Mouse (Mus musculus): ENCODE measurements around the gene Slpi. TPM values are rescaled to one million over a fixed set of nuclear protein-coding genes. Genes with fewer than 3 reads are reported as not detected.

The Slpi gene
- polyA plus RNA-seq, 1 experiment from 2014 or later, result 0.60 TPM

DNA sequence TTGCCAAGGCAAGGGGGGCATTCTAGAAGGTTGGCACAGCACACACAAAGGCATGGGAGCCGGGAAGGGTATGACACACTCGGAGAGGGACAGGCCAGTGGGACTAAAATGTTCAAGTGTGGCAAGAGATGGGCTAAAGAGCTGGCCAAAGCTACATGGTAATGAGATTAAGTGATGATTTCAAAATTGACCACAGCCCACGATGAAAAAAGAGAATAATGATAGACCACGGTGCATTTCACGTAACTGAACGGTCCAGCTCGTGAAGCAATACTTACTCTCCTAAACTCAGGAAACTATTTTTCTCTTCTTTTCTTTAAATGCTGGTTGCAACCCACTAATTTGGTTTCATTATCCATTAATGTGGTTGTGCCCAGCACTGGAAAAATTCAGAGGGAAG lies 7.2 kb upstream of the Slpi start:
- no peak overlapping the region for H3K27ac ChIP-seq (ENCODE audit: low read length)
- H3K4me3 ChIP-seq (ENCODE audit: low read length), result no peak overlapping the region
- peaks cover 35% of the 10 kb centered on the region for H3K27me3 ChIP-seq (ENCODE audit: control insufficient read depth, insufficient read depth, low read length)
- no peaks in the 10 kb centered on the region for H3K36me3 ChIP-seq (ENCODE audit: control insufficient read depth, insufficient read depth)
- H3K9ac ChIP-seq (ENCODE audit: low read length), result no peak overlapping the region
- peaks cover 4% of the 10 kb centered on the region for H3K4me1 ChIP-seq (ENCODE audit: control insufficient read depth, insufficient read depth, low read length)
- 87% methylated on average over 7 of the region's 7 CpGs for WGBS
- ATAC-seq (replicated peaks; ENCODE audit: extremely low read depth, insufficient read depth, low FRiP score), result no peak
- H3K9me3 ChIP-seq (replicated peaks; ENCODE audit: control insufficient read depth, low read length), result no peaks in the 10 kb centered on the region
- H3K4me2 ChIP-seq (ENCODE audit: low read depth, low read length), result no peak overlapping the region

DNA sequence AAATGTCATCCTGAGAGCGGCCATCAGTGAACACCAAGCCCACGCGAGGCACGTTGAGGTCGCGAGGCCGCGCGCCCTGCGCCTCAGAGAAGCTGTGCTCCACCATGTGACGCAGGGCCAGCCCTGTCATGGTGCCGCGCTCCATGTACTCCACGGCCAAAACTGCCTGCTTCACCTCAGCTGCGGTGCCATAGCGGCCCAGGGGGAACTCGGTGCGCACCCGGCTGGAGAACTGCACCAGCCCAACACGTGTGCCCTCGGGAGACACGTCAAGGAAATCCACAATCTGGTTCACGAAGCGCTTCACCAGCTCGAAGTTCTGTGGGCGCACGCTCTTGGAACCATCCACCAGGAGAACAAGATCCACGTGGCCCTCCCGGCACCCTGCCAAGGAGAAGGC lies 4.2 kb upstream of the Slpi start:
- Histone ChIP-seq H3K4me2 (ENCODE audit: low read depth, low read length) (no peak overlapping the region), H3K27me3 (ENCODE audit: control insufficient read depth, insufficient read depth, low read length) (peaks cover 27% of the 10 kb centered on the region), H3K36me3 (ENCODE audit: control insufficient read depth, insufficient read depth) (no peaks in the 10 kb centered on the region), H3K4me1 (ENCODE audit: control insufficient read depth, insufficient read depth, low read length) (0 out of 2 replicates have a peak, but pooled peaks cover 2% of the 10 kb centered on the region), H3K9ac (ENCODE audit: low read length) (no peak overlapping the region), H3K27ac (ENCODE audit: low read length) (no peak overlapping the region), H3K9me3 (replicated peaks; ENCODE audit: control insufficient read depth, low read length) (no peaks in the 10 kb centered on the region), H3K4me3 (ENCODE audit: low read length) (no peak overlapping the region)
- no peak for ATAC-seq (replicated peaks; ENCODE audit: extremely low read depth, insufficient read depth, low FRiP score)
- 71% methylated on average over 29 of the region's 29 CpGs for WGBS

GRCm38 (mm10) chr2:164389499-164389898 lies 604 bp upstream of the Slpi start:
- Histone ChIP-seq H3K4me3 (ENCODE audit: low read length) (peak overlapping the region; percentile 55), H3K4me2 (ENCODE audit: low read depth, low read length) (peak overlapping the region; percentile 75), H3K27me3 (ENCODE audit: control insufficient read depth, insufficient read depth, low read length) (peaks cover 32% of the 10 kb centered on the region), H3K9me3 (replicated peaks; ENCODE audit: control insufficient read depth, low read length) (no peaks in the 10 kb centered on the region), H3K27ac (ENCODE audit: low read length) (0 out of 2 replicates have a peak overlapping the region, but pooled peaks have one; percentile 14), H3K9ac (ENCODE audit: low read length) (peak overlapping the region; percentile 53), H3K36me3 (ENCODE audit: control insufficient read depth, insufficient read depth) (no peaks in the 10 kb centered on the region), H3K4me1 (ENCODE audit: control insufficient read depth, insufficient read depth, low read length) (0 out of 2 replicates have a peak, but pooled peaks cover 2% of the 10 kb centered on the region)
- peak; percentile 47; the same call in 1 of the 2 replicates for ATAC-seq (replicated peaks; ENCODE audit: extremely low read depth, insufficient read depth, low FRiP score)
- WGBS, result under 1% methylated on average over 30 of the region's 30 CpGs

DNA sequence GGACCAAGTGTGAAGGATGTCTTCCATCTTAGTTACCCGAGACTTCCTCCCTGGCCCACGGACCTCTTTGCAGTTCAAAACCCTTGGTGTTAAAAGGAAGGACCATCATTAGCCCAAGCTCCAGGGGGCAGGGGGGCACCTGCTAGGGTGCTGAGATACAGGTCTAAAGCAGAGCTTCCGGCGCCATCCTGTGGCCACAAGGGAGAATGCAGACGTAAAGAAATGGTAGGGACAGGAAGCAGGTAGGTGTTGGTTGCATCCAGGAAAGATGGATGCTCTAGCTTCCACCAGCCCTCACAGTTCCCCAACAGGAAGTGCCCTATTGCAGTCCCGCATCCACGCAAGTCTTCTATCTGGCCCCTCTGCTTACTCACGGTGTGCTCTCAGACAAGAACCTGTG lies 1.9 kb downstream of the Slpi start:
- no peaks in the 10 kb centered on the region for H3K9me3 ChIP-seq (replicated peaks; ENCODE audit: control insufficient read depth, low read length)
- peaks cover 22% of the 10 kb centered on the region for H3K27me3 ChIP-seq (ENCODE audit: control insufficient read depth, insufficient read depth, low read length)
- 13% methylated on average over 8 of the region's 8 CpGs for WGBS
- no peak overlapping the region for H3K9ac ChIP-seq (ENCODE audit: low read length)
- H3K27ac ChIP-seq (ENCODE audit: low read length), result no peak overlapping the region
- no peak for ATAC-seq (replicated peaks; ENCODE audit: extremely low read depth, insufficient read depth, low FRiP score)
- no peak overlapping the region for H3K4me2 ChIP-seq (ENCODE audit: low read depth, low read length)
- H3K4me1 ChIP-seq (ENCODE audit: control insufficient read depth, insufficient read depth, low read length), result 0 out of 2 replicates have a peak, but pooled peaks cover 2% of the 10 kb centered on the region
- H3K36me3 ChIP-seq (ENCODE audit: control insufficient read depth, insufficient read depth), result no peaks in the 10 kb centered on the region
- H3K4me3 ChIP-seq (ENCODE audit: low read length), result no peak overlapping the region

DNA sequence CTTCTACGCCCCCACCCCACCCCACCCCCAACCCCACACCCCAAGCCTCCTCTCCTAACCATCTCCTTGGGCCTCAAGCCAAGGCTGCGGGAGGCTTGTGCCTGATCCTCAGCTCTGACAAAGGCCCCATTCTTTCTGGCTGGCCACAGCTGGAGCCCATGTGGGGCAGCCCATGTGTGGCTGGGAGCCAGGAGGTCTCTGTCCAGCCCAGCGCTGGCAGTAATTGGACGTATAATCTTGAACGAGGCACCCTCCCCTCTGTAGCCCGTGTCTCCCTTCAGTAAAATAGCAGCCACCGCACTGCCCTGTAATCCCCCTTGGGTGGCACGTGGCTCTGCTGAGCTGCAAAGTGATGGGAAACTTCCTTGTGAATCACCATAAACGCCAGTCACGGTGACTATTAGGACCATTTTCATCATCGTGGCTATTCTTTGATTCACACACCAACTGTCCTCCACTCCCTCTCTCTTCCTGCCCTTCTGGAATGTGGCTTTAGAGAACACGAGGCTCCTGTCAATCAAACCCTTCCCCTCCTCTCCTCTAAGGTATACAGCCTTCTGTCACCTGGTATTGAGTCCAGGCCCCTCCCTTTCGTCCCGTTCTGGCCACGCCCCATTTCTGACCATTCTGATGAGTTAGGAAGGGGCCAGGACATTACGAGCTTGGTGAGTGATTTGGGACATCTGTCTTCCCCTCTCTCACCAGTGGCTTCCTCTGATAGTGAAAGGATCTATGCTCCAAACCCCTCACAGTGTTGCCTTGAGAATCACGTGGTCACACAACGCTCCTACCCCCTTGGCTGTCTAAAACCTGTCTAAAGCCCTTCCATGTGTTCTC lies 2.8 kb downstream of the Slpi start:
- Histone ChIP-seq H3K27ac (ENCODE audit: low read length) (no peak overlapping the region), H3K9ac (ENCODE audit: low read length) (no peak overlapping the region), H3K27me3 (ENCODE audit: control insufficient read depth, insufficient read depth, low read length) (peaks cover 21% of the 10 kb centered on the region), H3K4me2 (ENCODE audit: low read depth, low read length) (no peak overlapping the region; the same call in 1 of the 2 replicates), H3K36me3 (ENCODE audit: control insufficient read depth, insufficient read depth) (no peaks in the 10 kb centered on the region), H3K9me3 (replicated peaks; ENCODE audit: control insufficient read depth, low read length) (no peaks in the 10 kb centered on the region; the same call in 1 of the 2 replicates), H3K4me1 (ENCODE audit: control insufficient read depth, insufficient read depth, low read length) (0 out of 2 replicates have a peak, but pooled peaks cover 2% of the 10 kb centered on the region), H3K4me3 (ENCODE audit: low read length) (no peak overlapping the region)
- ATAC-seq (replicated peaks; ENCODE audit: extremely low read depth, insufficient read depth, low FRiP score), result peak; percentile 50
- WGBS, result 19% methylated on average over 18 of the region's 18 CpGs

- Histone ChIP-seq H3K27me3 (ENCODE audit: control insufficient read depth, insufficient read depth, low read length) (peaks cover 11% of the 10 kb centered on the region), H3K4me2 (ENCODE audit: low read depth, low read length) (no peak overlapping the region), H3K4me3 (ENCODE audit: low read length) (no peak overlapping the region), H3K4me1 (ENCODE audit: control insufficient read depth, insufficient read depth, low read length) (no peaks in the 10 kb centered on the region), H3K9ac (ENCODE audit: low read length) (no peak overlapping the region), H3K27ac (ENCODE audit: low read length) (no peak overlapping the region), H3K36me3 (ENCODE audit: control insufficient read depth, insufficient read depth) (no peaks in the 10 kb centered on the region), H3K9me3 (replicated peaks; ENCODE audit: control insufficient read depth, low read length) (no peaks in the 10 kb centered on the region; the same call in 1 of the 2 replicates)
- whole genome bisulfite sequencing, result 50% methylated on average over 11 of the region's 11 CpGs
- no peak for ATAC-seq (replicated peaks; ENCODE audit: extremely low read depth, insufficient read depth, low FRiP score)
Measured at GRCm38 (mm10) chr2:164383656-164384399, 5.1 kb downstream of the Slpi start.

DNA sequence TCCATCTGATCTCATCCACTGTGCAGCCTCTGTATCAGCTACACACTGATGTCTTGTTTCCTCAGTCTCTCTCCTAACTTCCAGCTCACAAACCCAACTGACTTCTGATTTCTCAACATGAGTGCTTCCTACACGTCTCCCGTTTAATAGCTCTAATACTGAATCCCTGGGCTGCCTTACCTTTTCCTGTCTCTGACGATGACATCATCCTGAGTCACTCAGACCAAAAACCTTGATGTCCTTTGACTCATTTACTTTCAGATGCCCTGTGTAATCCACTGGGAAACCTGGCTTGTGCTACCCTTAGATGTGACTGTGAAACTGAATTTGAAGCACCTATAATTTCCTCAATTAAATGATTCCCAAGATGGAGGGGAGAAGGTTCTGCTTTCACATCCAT lies 5.9 kb downstream of the Slpi start:
- Histone ChIP-seq H3K27ac (ENCODE audit: low read length) (no peak overlapping the region), H3K27me3 (ENCODE audit: control insufficient read depth, insufficient read depth, low read length) (peaks cover 3% of the 10 kb centered on the region; the same call in 1 of the 2 replicates), H3K9me3 (replicated peaks; ENCODE audit: control insufficient read depth, low read length) (no peaks in the 10 kb centered on the region; the same call in 1 of the 2 replicates), H3K9ac (ENCODE audit: low read length) (no peak overlapping the region), H3K4me3 (ENCODE audit: low read length) (no peak overlapping the region), H3K4me1 (ENCODE audit: control insufficient read depth, insufficient read depth, low read length) (no peaks in the 10 kb centered on the region), H3K36me3 (ENCODE audit: control insufficient read depth, insufficient read depth) (no peaks in the 10 kb centered on the region), H3K4me2 (ENCODE audit: low read depth, low read length) (no peak overlapping the region)
- no peak for ATAC-seq (replicated peaks; ENCODE audit: extremely low read depth, insufficient read depth, low FRiP score)
- WGBS, result 69% methylated on average over 3 of the region's 3 CpGs

DNA sequence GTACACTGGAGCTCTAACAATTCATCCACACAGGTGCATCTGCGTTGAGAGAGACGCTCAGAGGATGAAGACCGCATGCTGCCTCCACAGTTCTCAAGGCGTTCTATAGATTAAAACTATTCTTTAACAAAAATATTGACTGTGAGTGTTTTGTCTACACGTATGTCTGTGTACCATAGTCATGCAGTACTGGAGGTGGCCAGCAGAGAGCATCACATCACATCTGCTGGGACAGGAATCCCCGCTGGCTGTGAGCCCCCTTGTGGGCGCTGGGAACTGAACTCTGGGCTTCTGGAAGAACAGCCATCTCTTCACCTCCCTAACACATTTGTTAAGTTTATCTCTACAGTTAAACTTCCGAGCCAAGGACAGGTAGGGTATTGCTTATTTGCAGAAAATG lies 7.2 kb downstream of the Slpi start:
- Histone ChIP-seq H3K9ac (ENCODE audit: low read length) (no peak overlapping the region), H3K4me1 (ENCODE audit: control insufficient read depth, insufficient read depth, low read length) (no peaks in the 10 kb centered on the region), H3K4me2 (ENCODE audit: low read depth, low read length) (no peak overlapping the region), H3K4me3 (ENCODE audit: low read length) (no peak overlapping the region), H3K27ac (ENCODE audit: low read length) (no peak overlapping the region), H3K9me3 (replicated peaks; ENCODE audit: control insufficient read depth, low read length) (no peaks in the 10 kb centered on the region; the same call in 1 of the 2 replicates), H3K27me3 (ENCODE audit: control insufficient read depth, insufficient read depth, low read length) (no peaks in the 10 kb centered on the region), H3K36me3 (ENCODE audit: control insufficient read depth, insufficient read depth) (no peaks in the 10 kb centered on the region)
- 75% methylated on average over 8 of the region's 8 CpGs for WGBS
- no peak for ATAC-seq (replicated peaks; ENCODE audit: extremely low read depth, insufficient read depth, low FRiP score)
